26 mouse cellular contexts compared by ENCODE assay signal in the genomic region with DNA sequence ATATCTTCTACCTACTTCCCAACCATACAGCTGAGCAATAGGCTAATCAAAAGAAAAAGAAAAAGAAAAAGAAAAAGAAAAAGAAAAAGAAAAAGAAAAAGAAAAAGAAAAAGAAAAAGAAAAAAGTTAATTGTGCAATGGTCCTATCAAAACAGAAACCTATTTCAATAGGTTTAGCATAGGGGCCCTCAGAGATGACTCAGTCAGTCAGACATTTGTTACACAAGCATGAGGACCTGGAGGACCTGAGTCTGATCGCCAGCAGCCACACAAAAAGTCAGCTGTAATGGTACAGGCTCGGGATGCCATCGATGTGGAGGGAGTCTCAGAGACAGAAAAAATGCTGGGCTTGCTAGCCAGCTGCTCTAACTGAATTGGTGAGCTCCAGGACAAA.
DNase-seq lines count a peak whose midpoint lies in the region; ATAC-seq and TF ChIP-seq lines count a peak whose summit lies in the region.
"Had no signal": no experiment of that assay in that cellular context is flagged by ENCODE, and none has a peak within 500 bp of the region (broad histone marks: within the 10 kb centered on the region; RNA-seq: fewer than 3 reads in every experiment).

No protein-coding gene starts in this region.

- TF ChIP-seq CTCF in C2C12 (IDR thresholded peaks at IDR 0.05; ENCODE audit: control insufficient read depth, insufficient read depth, insufficient read length) (no peak), Patski (IDR thresholded peaks at IDR 0.05) (no peak)

- no peak overlapping the region for H3K27ac ChIP-seq in hindbrain, embryonic 14.5 days
- H3K27ac ChIP-seq: embryonic facial prominence, embryonic 10.5 days; embryonic facial prominence, embryonic 13.5 days; forebrain, embryonic 10.5 days; forebrain, embryonic 13.5 days; gastrocnemius, adult 2 months; hindbrain, embryonic 12.5 days; hindbrain, postnatal 0 days had no signal

- H3K27me3 ChIP-seq in C2C12 (ENCODE audit: control insufficient read depth, insufficient read depth, insufficient read length) (no peaks in the 10 kb centered on the region), Patski (no peaks in the 10 kb centered on the region)
- no peaks in the 10 kb centered on the region for H3K27me3 ChIP-seq in hindbrain, embryonic 14.5 days (ENCODE audit: control insufficient read depth, insufficient read depth, low read length)
- H3K27me3 ChIP-seq: embryonic facial prominence, embryonic 13.5 days; forebrain, embryonic 13.5 days; hindbrain, embryonic 12.5 days had no signal

- ATAC-seq in Patski: peak; percentile 79
- ATAC-seq in hindbrain, embryonic 14.5 days (ENCODE audit: low FRiP score): no peak
- ATAC-seq: forebrain, embryonic 13.5 days; forebrain, embryonic 16.5 days; hindbrain, postnatal 0 days; inflammation-experienced regulatory T-cells, adult 6 months; intestine, postnatal 0 days had no signal

- DNase-seq in 3134 (ENCODE audit: extremely low read depth, insufficient read length, low spot score): peak; percentile 15
- no peak for DNase-seq in Patski (ENCODE audit: low read depth, low spot score)
- no peak for DNase-seq in hindbrain, embryonic 14.5 days (ENCODE audit: low spot score)
- DNase-seq in cerebellum, postnatal 14 days: no peak
- no peak for DNase-seq in adrenal gland, postnatal 14 days
- DNase-seq: cerebellum, adult 11 months; cerebellum, adult 2 months; cerebellum, adult 9-11 months; cerebellum, postnatal 36 days; embryo, embryonic 11 days; gastrocnemius, adult 2 months; gastrocnemius, postnatal 14 days; heart, adult 11 months; kidney, adult 2 months had no signal

- no peaks in the 10 kb centered on the region for H3K79me2 ChIP-seq in C2C12 (ENCODE audit: control insufficient read depth, insufficient read depth)

- H3K9ac ChIP-seq in hindbrain, embryonic 14.5 days: no peak overlapping the region
- H3K9ac ChIP-seq: embryonic facial prominence, embryonic 13.5 days; forebrain, embryonic 13.5 days; hindbrain, embryonic 12.5 days had no signal

- no peak overlapping the region for H3ac ChIP-seq in C2C12 (ENCODE audit: control insufficient read depth, insufficient read length, low read depth)

- H3K79me3 ChIP-seq in C2C12 (ENCODE audit: low read depth): no peaks in the 10 kb centered on the region

- no peaks in the 10 kb centered on the region for H3K4me1 ChIP-seq in hindbrain, embryonic 14.5 days (replicated peaks; ENCODE audit: control insufficient read depth, insufficient read depth, low read length)
- H3K4me1 ChIP-seq: embryonic facial prominence, embryonic 10.5 days; embryonic facial prominence, embryonic 13.5 days; forebrain, embryonic 10.5 days; forebrain, embryonic 13.5 days; hindbrain, embryonic 12.5 days had no signal

- H3K36me3 ChIP-seq in C2C12 (ENCODE audit: control insufficient read depth, insufficient read depth): no peaks in the 10 kb centered on the region
- H3K36me3 ChIP-seq in hindbrain, embryonic 14.5 days (replicated peaks; ENCODE audit: control insufficient read depth, insufficient read depth): no peaks in the 10 kb centered on the region
- H3K36me3 ChIP-seq: embryonic facial prominence, embryonic 10.5 days; embryonic facial prominence, embryonic 13.5 days; forebrain, embryonic 10.5 days; G1E; hindbrain, embryonic 12.5 days had no signal

- CTCF ChIA-PET in Patski (lab: Charles Lee): no interaction called here

- no peak overlapping the region for H3K4me3 ChIP-seq in C2C12 (ENCODE audit: insufficient read depth, poor library complexity, severe bottlenecking)
- no peak overlapping the region for H3K4me3 ChIP-seq in hindbrain, embryonic 14.5 days (replicated peaks; ENCODE audit: low read length)
- H3K4me3 ChIP-seq: embryonic facial prominence, embryonic 10.5 days; embryonic facial prominence, embryonic 13.5 days; forebrain, embryonic 10.5 days; forebrain, embryonic 13.5 days; gastrocnemius, adult 2 months; hindbrain, embryonic 12.5 days had no signal

- POLR2A ChIA-PET in Patski (lab: Charles Lee): no interaction called here

- in situ Hi-C loops in Patski (cut with MboI; ENCODE audit: low pct_unique_long_range_greater_than_20kb): no loop called here

- H3K9me3 ChIP-seq in hindbrain, embryonic 14.5 days (ENCODE audit: control insufficient read depth, low read length): no peaks in the 10 kb centered on the region
- H3K9me3 ChIP-seq: embryonic facial prominence, embryonic 13.5 days; forebrain, embryonic 13.5 days; hindbrain, embryonic 12.5 days had no signal

- WGBS in hindbrain, embryonic 14.5 days: 91% methylated on average over 3 of the region's 3 CpGs

- H3K4me2 ChIP-seq in hindbrain, embryonic 14.5 days (replicated peaks): no peak overlapping the region
- H3K4me2 ChIP-seq: embryonic facial prominence, embryonic 13.5 days; forebrain, embryonic 13.5 days; heart, embryonic 11.5 days; hindbrain, embryonic 12.5 days had no signal

TF ChIP-seq in C2C12, 6 proteins besides CTCF, POLR2A, EP300 and RAD21:
- TF ChIP-seq MYOD1 (IDR thresholded peaks at IDR 0.05; ENCODE audit: control insufficient read depth, insufficient read length, low read depth): no peak
- TF ChIP-seq CEBPB (IDR thresholded peaks at IDR 0.05; ENCODE audit: low read depth): peak; percentile 73
TF ChIP-seq in C2C12: peak in this region for 1.
